Mouse (Mus musculus): ENCODE measurements around the gene Gm49405. TPM values are rescaled to one million over a fixed set of nuclear protein-coding genes. Genes with fewer than 3 reads are reported as not detected.
A peak's percentile ranks its signal among the peaks of the same experiment; 100 is the strongest.
"Not testable (repeated sequence)": the region's sequence is repeated elsewhere in the genome, so short reads cannot be mapped to it uniquely, and the experiment has no call there.

Gene Gm49405
- polyA plus RNA-seq (2011; ENCODE audit: insufficient read depth, insufficient read length, low read depth, missing spikeins): 2.4 and 3.0 TPM in 2 replicates

DNA sequence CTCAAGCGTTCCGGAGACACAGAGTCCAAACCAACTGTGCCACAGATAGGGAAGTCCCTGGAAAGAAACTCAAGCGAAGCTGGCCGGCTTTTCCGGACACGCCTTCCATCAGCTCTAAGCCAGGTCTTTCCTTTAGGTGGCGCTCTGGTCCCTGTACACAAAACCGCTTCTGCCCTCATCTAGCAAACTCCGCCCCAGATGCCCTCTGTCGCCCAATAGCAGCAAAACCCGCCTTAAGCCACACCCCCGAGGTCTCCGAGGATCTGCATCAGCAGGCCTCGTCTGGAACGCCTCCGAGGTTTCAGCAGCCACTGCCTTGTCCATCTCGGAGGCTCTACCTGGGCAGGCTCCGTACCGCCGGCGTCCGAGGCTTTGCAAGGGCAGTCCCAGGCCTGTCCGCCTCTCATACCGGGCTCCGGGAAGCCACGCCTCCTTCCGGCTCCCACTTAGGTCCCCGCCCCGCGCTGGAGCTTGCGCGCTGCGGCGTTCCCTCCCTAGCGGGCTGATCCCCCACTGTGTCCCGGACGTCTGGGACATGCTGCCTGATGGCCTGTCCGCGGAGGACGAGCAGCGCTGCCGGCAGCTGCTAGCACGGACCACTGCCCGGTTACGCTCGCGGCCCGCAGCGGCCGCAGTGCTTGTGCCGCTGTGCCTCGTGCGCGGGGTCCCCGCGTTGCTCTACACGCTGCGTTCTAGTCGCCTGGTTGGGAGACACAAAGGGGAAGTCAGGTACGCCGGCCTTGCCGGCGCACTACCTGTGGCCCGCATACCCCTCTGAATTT is at the start of gene Gm49405, which contains the start of gene Nudt8:
Gene Gm49405 (plus strand): TSS at position 508 of the 782 bp plus-strand sequence.
Gene Nudt8 (plus strand): TSS at position 462 of the 782 bp plus-strand sequence.
- peak within 1 kb of the TSS; percentile 83 for H3K4me3 ChIP-seq (ENCODE audit: low read depth, low read length)
- H3K9me3 ChIP-seq (replicated peaks; ENCODE audit: control insufficient read depth, insufficient read depth, low read length, poor library complexity, severe bottlenecking): no peaks in the 10 kb centered on the region
- H3K27ac ChIP-seq (ENCODE audit: insufficient read depth, low read length): peak within 1 kb of the TSS; percentile 85
- peak; percentile 70 for TF ChIP-seq CTCF (IDR thresholded peaks at IDR 0.05; ENCODE audit: low read depth, low read length)
- TF ChIP-seq POLR2A (IDR thresholded peaks at IDR 0.05; ENCODE audit: insufficient read depth, low read length): peak; percentile 76
- no peak for TF ChIP-seq EP300 (IDR thresholded peaks at IDR 0.05; ENCODE audit: insufficient read depth, low read depth, low read length)
- H3K4me1 ChIP-seq (ENCODE audit: control insufficient read depth, insufficient read depth, low read length): peaks cover 3% of the 10 kb centered on the region
- no peaks in the 10 kb centered on the region for H3K36me3 ChIP-seq (ENCODE audit: control insufficient read depth, insufficient read depth, low read length, poor library complexity, severe bottlenecking)
- H3K9ac ChIP-seq (ENCODE audit: low read depth, poor library complexity, severe bottlenecking): peak within 1 kb of the TSS; percentile 78
- no peaks in the 10 kb centered on the region for H3K27me3 ChIP-seq (ENCODE audit: control insufficient read depth, insufficient read depth, low read length, poor library complexity, severe bottlenecking)

DNA sequence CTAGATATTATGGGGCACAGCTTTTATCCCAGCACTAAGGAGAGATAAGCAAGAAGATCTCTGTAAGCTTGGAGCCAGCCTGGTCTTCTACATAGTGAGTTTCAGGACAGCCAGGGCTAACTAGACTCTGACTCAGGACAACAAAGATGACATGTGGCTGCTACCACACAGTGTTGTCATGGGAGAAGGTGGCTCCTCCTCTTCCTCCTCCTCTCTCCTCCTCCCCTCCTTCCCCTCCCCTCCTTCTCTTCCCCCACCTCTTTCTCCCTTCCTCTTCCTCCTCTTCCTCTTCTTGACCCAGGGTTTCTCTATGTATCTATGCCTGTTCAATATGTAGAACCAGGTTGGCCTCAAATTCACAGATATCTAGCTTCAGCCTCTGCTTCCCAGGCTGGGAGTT is 49.0 kb upstream of the Gm49405 start:
- Histone ChIP-seq H3K36me3 (ENCODE audit: control insufficient read depth, insufficient read depth, low read length, poor library complexity, severe bottlenecking) (no peaks in the 10 kb centered on the region), H3K9ac (ENCODE audit: low read depth, poor library complexity, severe bottlenecking) (no peak overlapping the region), H3K4me3 (ENCODE audit: low read depth, low read length) (no peak overlapping the region), H3K27ac (ENCODE audit: insufficient read depth, low read length) (no peak overlapping the region), H3K4me1 (ENCODE audit: control insufficient read depth, insufficient read depth, low read length) (no peaks in the 10 kb centered on the region), H3K9me3 (replicated peaks; ENCODE audit: control insufficient read depth, insufficient read depth, low read length, poor library complexity, severe bottlenecking) (no peaks in the 10 kb centered on the region), H3K27me3 (ENCODE audit: control insufficient read depth, insufficient read depth, low read length, poor library complexity, severe bottlenecking) (no peaks in the 10 kb centered on the region)
- no peak for TF ChIP-seq CTCF (IDR thresholded peaks at IDR 0.05; ENCODE audit: low read depth, low read length)
- no peak for TF ChIP-seq EP300 (IDR thresholded peaks at IDR 0.05; ENCODE audit: insufficient read depth, low read depth, low read length)
- no peak for TF ChIP-seq POLR2A (IDR thresholded peaks at IDR 0.05; ENCODE audit: insufficient read depth, low read length)

DNA sequence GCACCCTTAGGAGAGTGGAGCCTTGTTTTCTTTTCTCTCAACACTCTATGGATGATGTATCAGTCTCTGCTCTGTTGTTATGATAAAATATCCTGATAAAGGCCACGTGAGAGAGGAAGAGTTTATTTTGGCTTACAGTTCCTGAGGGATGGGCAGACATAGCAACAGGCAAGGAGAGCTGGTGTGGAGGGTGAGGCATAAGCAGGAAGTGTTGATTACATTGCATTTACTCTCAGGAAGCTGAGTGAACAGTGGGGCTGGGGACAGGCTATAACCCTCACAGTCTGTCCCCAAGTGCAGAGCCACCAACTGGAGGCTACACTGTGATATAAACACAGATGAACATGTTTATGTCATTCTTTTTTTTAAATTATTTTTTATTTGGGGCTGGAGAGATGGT is 48.3 kb upstream of the Gm49405 start:
- Histone ChIP-seq H3K4me1 (ENCODE audit: control insufficient read depth, insufficient read depth, low read length) (no peaks in the 10 kb centered on the region), H3K9me3 (replicated peaks; ENCODE audit: control insufficient read depth, insufficient read depth, low read length, poor library complexity, severe bottlenecking) (no peaks in the 10 kb centered on the region), H3K4me3 (ENCODE audit: low read depth, low read length) (no peak overlapping the region), H3K27ac (ENCODE audit: insufficient read depth, low read length) (no peak overlapping the region), H3K36me3 (ENCODE audit: control insufficient read depth, insufficient read depth, low read length, poor library complexity, severe bottlenecking) (no peaks in the 10 kb centered on the region), H3K27me3 (ENCODE audit: control insufficient read depth, insufficient read depth, low read length, poor library complexity, severe bottlenecking) (no peaks in the 10 kb centered on the region), H3K9ac (ENCODE audit: low read depth, poor library complexity, severe bottlenecking) (no peak overlapping the region)
- TF ChIP-seq EP300 (IDR thresholded peaks at IDR 0.05; ENCODE audit: insufficient read depth, low read depth, low read length) (no peak), POLR2A (IDR thresholded peaks at IDR 0.05; ENCODE audit: insufficient read depth, low read length) (no peak)

DNA sequence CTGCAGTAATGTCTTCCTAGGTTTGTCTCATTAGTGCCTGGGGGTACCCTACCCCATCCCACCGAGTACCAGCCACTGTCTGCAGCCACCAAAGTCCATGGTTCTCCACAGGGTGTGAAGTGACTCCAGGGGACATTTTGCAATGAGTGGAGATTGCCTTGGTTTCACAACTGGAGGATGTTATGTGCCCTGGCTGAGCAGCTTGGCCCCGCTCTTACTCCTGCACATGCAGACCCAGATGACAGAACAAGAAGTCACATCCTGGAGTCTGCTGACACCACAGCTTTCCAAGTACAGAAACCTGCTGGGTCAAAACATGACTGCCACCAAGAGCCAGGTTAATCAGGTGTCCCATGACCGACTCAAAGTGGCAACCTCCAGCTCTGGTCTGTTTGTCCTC is 45.4 kb upstream of the Gm49405 start:
- Histone ChIP-seq H3K36me3 (ENCODE audit: control insufficient read depth, insufficient read depth, low read length, poor library complexity, severe bottlenecking) (no peaks in the 10 kb centered on the region), H3K9me3 (replicated peaks; ENCODE audit: control insufficient read depth, insufficient read depth, low read length, poor library complexity, severe bottlenecking) (no peaks in the 10 kb centered on the region), H3K27ac (ENCODE audit: insufficient read depth, low read length) (no peak overlapping the region), H3K27me3 (ENCODE audit: control insufficient read depth, insufficient read depth, low read length, poor library complexity, severe bottlenecking) (no peaks in the 10 kb centered on the region), H3K4me1 (ENCODE audit: control insufficient read depth, insufficient read depth, low read length) (no peaks in the 10 kb centered on the region), H3K4me3 (ENCODE audit: low read depth, low read length) (no peak overlapping the region), H3K9ac (ENCODE audit: low read depth, poor library complexity, severe bottlenecking) (no peak overlapping the region)
- TF ChIP-seq CTCF (IDR thresholded peaks at IDR 0.05; ENCODE audit: low read depth, low read length): no peak
- TF ChIP-seq EP300 (IDR thresholded peaks at IDR 0.05; ENCODE audit: insufficient read depth, low read depth, low read length): no peak

DNA sequence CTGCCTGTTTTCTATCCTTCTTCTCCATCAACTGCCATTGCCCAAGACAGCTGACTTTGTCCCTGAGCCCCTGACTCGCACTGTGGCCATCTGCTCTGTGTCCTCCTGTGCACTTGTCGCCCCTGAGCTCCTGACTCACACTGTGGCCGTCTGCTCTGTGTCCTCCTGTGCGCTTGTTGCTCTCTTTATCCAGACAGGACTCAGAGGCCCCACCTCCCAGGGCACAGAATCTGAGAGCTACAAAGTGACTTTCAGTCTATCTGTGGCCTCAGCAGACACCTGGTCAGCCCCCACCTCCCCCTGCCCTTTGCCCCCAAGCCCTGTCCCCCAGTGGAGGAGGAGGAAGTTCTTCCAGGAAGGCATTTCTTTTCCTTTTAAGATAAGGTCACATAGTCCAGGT is 44.6 kb upstream of the Gm49405 start:
- Histone ChIP-seq H3K9ac (ENCODE audit: low read depth, poor library complexity, severe bottlenecking) (no peak overlapping the region), H3K4me3 (ENCODE audit: low read depth, low read length) (no peak overlapping the region), H3K27ac (ENCODE audit: insufficient read depth, low read length) (no peak overlapping the region), H3K9me3 (replicated peaks; ENCODE audit: control insufficient read depth, insufficient read depth, low read length, poor library complexity, severe bottlenecking) (no peaks in the 10 kb centered on the region), H3K27me3 (ENCODE audit: control insufficient read depth, insufficient read depth, low read length, poor library complexity, severe bottlenecking) (no peaks in the 10 kb centered on the region), H3K36me3 (ENCODE audit: control insufficient read depth, insufficient read depth, low read length, poor library complexity, severe bottlenecking) (no peaks in the 10 kb centered on the region), H3K4me1 (ENCODE audit: control insufficient read depth, insufficient read depth, low read length) (no peaks in the 10 kb centered on the region)
- TF ChIP-seq POLR2A (IDR thresholded peaks at IDR 0.05; ENCODE audit: insufficient read depth, low read length): no peak
- no peak for TF ChIP-seq EP300 (IDR thresholded peaks at IDR 0.05; ENCODE audit: insufficient read depth, low read depth, low read length)
- no peak for TF ChIP-seq CTCF (IDR thresholded peaks at IDR 0.05; ENCODE audit: low read depth, low read length)

DNA sequence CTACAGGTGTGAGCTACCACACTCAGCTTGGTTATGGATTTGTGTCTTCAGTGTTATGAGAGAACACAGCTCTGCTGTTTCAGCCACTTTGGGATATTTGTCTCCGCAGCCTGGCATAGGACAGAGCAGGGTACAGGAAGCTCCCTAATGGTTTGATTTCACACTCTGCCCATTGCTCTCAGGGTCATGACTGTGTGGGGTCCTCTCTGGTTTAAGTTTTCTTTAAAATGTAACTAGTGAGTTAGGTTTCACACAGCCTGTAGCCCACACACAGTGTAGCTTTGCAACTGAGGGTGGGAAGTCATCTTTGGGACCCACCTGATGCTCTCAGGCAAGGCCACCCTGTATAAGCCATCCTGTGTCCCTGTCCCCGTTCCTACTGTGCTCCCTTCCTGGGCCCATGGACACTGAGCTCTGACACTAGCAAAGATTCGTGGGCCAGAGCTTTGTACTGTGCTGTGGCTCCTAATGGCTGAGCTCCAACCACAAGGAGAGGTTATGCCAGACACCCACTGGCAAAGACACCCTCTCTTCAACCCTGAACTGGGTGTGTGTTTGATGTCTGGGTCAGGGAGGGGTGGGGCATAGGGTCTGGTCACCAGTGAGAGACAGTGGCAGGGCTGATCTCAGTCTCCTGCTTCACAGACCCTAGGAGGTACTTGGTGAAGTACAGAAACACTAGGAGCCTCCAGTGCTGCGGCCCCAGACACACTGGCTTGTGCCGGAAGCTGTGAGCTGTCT is 43.0 kb upstream of the Gm49405 start:
- H3K4me3 ChIP-seq (ENCODE audit: low read depth, low read length); H3K27ac ChIP-seq (ENCODE audit: insufficient read depth, low read length); H3K9ac ChIP-seq (ENCODE audit: low read depth, poor library complexity, severe bottlenecking); H3K27me3 ChIP-seq (ENCODE audit: control insufficient read depth, insufficient read depth, low read length, poor library complexity, severe bottlenecking); H3K4me1 ChIP-seq (ENCODE audit: control insufficient read depth, insufficient read depth, low read length); H3K9me3 ChIP-seq (replicated peaks; ENCODE audit: control insufficient read depth, insufficient read depth, low read length, poor library complexity, severe bottlenecking); H3K36me3 ChIP-seq (ENCODE audit: control insufficient read depth, insufficient read depth, low read length, poor library complexity, severe bottlenecking): not testable (repeated sequence)

All from ES-Bruce4 (cell line).